Mouse (Mus musculus): ENCODE results near the gene Hdgfl2. TPM values are rescaled to one million over a fixed set of nuclear protein-coding genes. Genes with fewer than 3 reads are reported as not detected.

The Hdgfl2 gene
- polyA plus RNA-seq, 1 experiment from 2014 or later = 144 TPM

DNA sequence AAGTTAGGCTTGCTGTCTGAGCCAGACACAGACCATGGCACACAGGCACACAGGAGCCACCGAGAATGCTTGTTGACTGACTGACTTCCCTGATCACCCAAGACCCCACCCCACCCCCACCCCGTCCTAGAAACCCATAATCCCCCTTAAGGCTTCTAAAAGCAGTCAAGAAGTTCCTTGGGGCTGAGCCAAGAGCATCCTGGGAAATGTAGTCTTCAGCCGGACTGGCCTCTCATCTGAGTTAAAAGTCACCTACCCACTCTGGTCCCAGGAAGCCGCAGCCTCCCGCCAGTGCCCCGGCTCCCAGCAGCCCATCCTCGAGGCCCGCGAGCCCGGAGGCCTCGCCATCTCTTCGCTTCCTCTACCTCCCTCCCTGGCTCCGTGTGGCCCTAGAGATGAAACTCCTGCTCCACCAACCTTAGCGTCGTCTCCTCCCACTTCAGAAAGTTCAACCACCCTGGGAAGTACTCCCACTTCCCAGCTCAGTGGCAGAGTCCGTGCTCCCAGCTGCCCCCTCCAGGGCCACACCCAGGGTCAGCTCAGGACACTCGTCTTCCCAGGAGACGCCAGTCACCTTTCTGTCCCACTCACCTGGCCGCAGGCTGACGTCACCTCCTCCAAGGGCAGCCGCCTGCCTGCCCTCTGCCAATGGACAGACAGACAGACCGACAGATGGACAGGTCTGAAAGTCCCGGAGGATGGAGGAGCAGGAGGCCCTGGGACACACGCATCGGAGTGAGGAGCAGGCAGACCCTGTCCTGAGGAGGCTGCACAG, 58.6 kb downstream of the Hdgfl2 start:
- no peaks in the 10 kb centered on the region for H3K9me3 ChIP-seq
- peak overlapping the region; percentile 77 for H3K4me2 ChIP-seq (replicated peaks)
- peak overlapping the region; percentile 84 for H3K4me3 ChIP-seq
- H3K27me3 ChIP-seq = peaks cover 14% of the 10 kb centered on the region; the same call in 1 of the 2 replicates
- H3K9ac ChIP-seq (replicated peaks) = peak overlapping the region; percentile 35; the same call in 1 of the 2 replicates
- H3K4me1 ChIP-seq = peaks cover 55% of the 10 kb centered on the region
- 18% methylated on average over 25 of the region's 25 CpGs for WGBS
- H3K27ac ChIP-seq (replicated peaks) = no peak overlapping the region
- no peaks in the 10 kb centered on the region for H3K36me3 ChIP-seq
- ATAC-seq (replicated peaks) = no peak

DNA sequence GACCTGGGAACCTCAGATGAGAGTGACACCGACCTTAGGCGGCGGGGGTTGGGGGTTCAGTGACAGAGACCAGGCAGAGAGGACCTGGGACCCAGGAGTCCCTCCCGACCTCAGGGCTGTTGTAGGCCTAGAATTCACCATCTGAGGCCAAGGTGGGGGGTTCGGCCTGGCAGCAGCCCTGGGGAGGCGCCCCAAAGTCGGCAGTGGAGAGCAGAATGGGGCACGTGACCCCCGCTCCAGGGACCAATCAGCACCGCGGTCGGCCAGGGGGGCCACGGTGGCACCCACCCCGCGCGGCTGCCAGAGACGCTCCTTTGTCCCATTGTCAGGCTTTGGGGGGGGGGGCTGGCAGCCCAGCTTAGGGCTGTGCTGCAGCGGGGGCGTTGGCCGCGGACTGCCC, 59.9 kb downstream of the Hdgfl2 start:
- ATAC-seq (replicated peaks) = peak; percentile 47
- Histone ChIP-seq H3K4me3 (peak overlapping the region; percentile 84), H3K36me3 (no peaks in the 10 kb centered on the region), H3K27ac (replicated peaks) (peak overlapping the region; percentile 77; the same call in 1 of the 2 replicates), H3K4me1 (peaks cover 46% of the 10 kb centered on the region), H3K4me2 (replicated peaks) (peak overlapping the region; percentile 77), H3K9me3 (no peaks in the 10 kb centered on the region), H3K27me3 (peaks cover 14% of the 10 kb centered on the region; the same call in 1 of the 2 replicates), H3K9ac (replicated peaks) (peak overlapping the region; percentile 76)
- WGBS = 5% methylated on average over 18 of the region's 21 CpGs

- Histone ChIP-seq H3K4me2 (replicated peaks) (peak within 1 kb of the TSS; percentile 77), H3K9ac (replicated peaks) (peak within 1 kb of the TSS; percentile 76), H3K27ac (replicated peaks) (peak within 1 kb of the TSS; percentile 77), H3K9me3 (no peaks in the 10 kb centered on the region), H3K4me3 (peak within 1 kb of the TSS; percentile 84), H3K36me3 (no peaks in the 10 kb centered on the region), H3K27me3 (peaks cover 14% of the 10 kb centered on the region; the same call in 1 of the 2 replicates), H3K4me1 (peaks cover 39% of the 10 kb centered on the region)
- whole genome bisulfite sequencing = under 1% methylated on average over 79 of the region's 79 CpGs
- ATAC-seq (replicated peaks) = peak; percentile 50
Observed at GRCm38 (mm10) chr17:56139858-56140595, 60.6 kb downstream of the Hdgfl2 start, which contains the start of gene Sema6b. TSS of gene Sema6b (minus strand) at chr17:56140343.

- WGBS = 1% methylated on average over 36 of the region's 47 CpGs
- no peaks in the 10 kb centered on the region for H3K9me3 ChIP-seq
- H3K4me3 ChIP-seq = peak overlapping the region; percentile 51
- peak overlapping the region; percentile 43 for H3K9ac ChIP-seq (replicated peaks)
- H3K27me3 ChIP-seq = peaks cover 18% of the 10 kb centered on the region; the same call in 1 of the 2 replicates
- H3K4me2 ChIP-seq (replicated peaks) = peak overlapping the region; percentile 64
- peaks cover 38% of the 10 kb centered on the region for H3K4me1 ChIP-seq
- peak; percentile 36 for ATAC-seq (replicated peaks)
- H3K36me3 ChIP-seq = no peaks in the 10 kb centered on the region
- 0 out of 2 replicates have a peak overlapping the region, but pooled peaks have one; percentile 2 for H3K27ac ChIP-seq (replicated peaks)
Observed at GRCm38 (mm10) chr17:56141702-56142605, 62.5 kb downstream of the Hdgfl2 start.

DNA sequence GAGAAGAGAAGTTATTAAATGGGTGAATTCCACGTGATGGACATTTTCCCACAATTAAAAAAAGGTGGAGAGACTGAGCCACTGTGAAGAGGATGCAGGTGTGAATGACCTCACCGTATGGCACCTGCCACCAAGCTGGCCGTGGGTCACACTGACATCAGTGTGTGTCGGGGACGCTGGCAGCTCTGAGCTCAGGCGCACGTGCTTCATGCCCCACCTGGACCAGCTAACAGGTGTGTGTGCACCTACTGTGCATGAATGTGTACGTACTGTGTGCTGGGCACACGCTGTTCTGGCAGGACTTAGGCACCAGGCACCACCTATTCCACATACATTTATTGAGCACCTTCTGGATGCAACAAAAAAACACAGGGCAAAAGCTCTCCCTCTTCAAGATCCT, 65.1 kb downstream of the Hdgfl2 start:
- WGBS = 73% methylated on average over 9 of the region's 9 CpGs
- no peak overlapping the region for H3K9ac ChIP-seq (replicated peaks)
- no peak overlapping the region for H3K27ac ChIP-seq (replicated peaks)
- no peak overlapping the region for H3K4me3 ChIP-seq
- H3K4me2 ChIP-seq (replicated peaks) = no peak overlapping the region
- H3K27me3 ChIP-seq = peaks cover 37% of the 10 kb centered on the region
- H3K9me3 ChIP-seq = no peaks in the 10 kb centered on the region
- no peak for ATAC-seq (replicated peaks)
- H3K4me1 ChIP-seq = peaks cover 32% of the 10 kb centered on the region
- no peaks in the 10 kb centered on the region for H3K36me3 ChIP-seq

- Histone ChIP-seq H3K27me3 (peaks cover 45% of the 10 kb centered on the region), H3K9me3 (no peaks in the 10 kb centered on the region), H3K9ac (replicated peaks) (no peak overlapping the region), H3K4me2 (replicated peaks) (no peak overlapping the region), H3K27ac (replicated peaks) (no peak overlapping the region), H3K4me3 (no peak overlapping the region), H3K36me3 (no peaks in the 10 kb centered on the region), H3K4me1 (peaks cover 27% of the 10 kb centered on the region)
- ATAC-seq (replicated peaks) = no peak
- 25% methylated on average over 9 of the region's 9 CpGs for WGBS
Observed at GRCm38 (mm10) chr17:56146131-56146530, 66.7 kb downstream of the Hdgfl2 start.

DNA sequence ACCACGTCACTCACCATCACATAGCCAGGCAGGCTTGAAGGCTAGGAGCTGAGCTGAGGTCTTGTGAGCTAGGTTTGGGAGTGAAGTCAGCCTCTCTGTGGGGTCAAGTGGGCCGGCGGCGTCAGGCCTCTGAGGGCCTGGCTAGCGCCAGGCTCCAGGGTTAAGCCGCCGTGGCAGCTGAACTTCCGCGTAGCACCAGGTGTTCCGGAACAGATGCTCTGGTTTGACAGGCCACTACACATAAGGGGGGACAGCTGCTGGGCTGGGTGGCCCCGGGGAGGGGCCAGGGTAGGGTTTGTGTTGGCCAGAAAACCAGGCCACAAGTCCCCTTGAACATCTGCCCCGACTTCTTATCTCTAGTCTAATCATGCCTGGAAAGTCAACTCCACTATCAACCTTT, 68.0 kb downstream of the Hdgfl2 start:
- Histone ChIP-seq H3K4me1 (peaks cover 14% of the 10 kb centered on the region), H3K9ac (replicated peaks) (no peak overlapping the region), H3K27ac (replicated peaks) (no peak overlapping the region), H3K36me3 (no peaks in the 10 kb centered on the region), H3K9me3 (no peaks in the 10 kb centered on the region), H3K27me3 (peaks cover 39% of the 10 kb centered on the region), H3K4me3 (no peak overlapping the region), H3K4me2 (replicated peaks) (no peak overlapping the region)
- WGBS = 76% methylated on average over 12 of the region's 12 CpGs
- no peak for ATAC-seq (replicated peaks)

- H3K9me3 ChIP-seq = no peaks in the 10 kb centered on the region
- H3K4me3 ChIP-seq = peak overlapping the region; percentile 25
- H3K27ac ChIP-seq (replicated peaks) = no peak overlapping the region
- peaks cover 12% of the 10 kb centered on the region for H3K4me1 ChIP-seq
- WGBS = 19% methylated on average over 9 of the region's 9 CpGs
- no peaks in the 10 kb centered on the region for H3K36me3 ChIP-seq
- peaks cover 37% of the 10 kb centered on the region for H3K27me3 ChIP-seq
- H3K9ac ChIP-seq (replicated peaks) = no peak overlapping the region
- peak overlapping the region; percentile 41 for H3K4me2 ChIP-seq (replicated peaks)
- no peak for ATAC-seq (replicated peaks)
Observed at GRCm38 (mm10) chr17:56148280-56148679, 68.8 kb downstream of the Hdgfl2 start.

DNA sequence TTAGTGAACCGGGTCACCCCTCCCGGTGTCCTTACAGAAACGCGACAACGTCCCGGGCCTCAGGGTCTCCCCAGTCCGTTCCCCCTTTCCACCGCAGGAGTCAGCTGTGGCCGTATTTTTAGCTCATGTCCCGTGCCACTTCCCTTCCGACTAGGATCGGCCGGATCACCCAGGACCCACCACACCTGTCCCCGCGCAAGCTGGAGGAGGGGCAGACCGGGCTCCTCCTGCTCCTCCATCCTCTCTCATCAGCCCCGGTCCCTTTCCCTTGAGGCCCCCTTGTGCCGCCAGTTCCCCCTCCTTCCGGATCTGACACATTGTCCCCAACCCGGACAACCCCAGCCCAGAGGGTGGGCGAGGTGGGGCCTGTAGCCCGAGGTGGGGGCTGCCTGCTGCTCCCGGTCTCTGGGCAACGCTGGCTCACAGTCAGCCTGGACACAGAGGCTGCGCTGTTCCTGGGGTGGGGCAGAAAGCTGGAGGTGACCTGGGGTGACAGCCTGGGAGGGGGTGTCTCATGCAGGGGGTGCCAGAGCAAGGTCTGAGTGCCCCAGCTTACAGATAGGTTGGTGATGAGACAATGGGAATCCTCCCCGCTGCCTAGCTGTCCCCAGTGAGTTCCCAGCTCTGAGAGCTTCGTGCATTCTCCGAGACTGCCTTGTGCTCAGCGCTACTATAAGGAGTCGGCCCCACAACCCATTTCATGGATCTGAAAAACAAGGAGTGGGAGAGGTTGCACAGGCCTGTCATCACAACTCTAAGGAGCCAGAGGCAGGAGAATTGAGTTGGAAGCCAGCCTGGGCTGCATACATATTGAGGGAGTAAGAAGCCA, 69.6 kb downstream of the Hdgfl2 start:
- H3K9me3 ChIP-seq = no peaks in the 10 kb centered on the region
- H3K27me3 ChIP-seq = peaks cover 37% of the 10 kb centered on the region
- no peak overlapping the region for H3K27ac ChIP-seq (replicated peaks)
- no peaks in the 10 kb centered on the region for H3K36me3 ChIP-seq
- WGBS = under 1% methylated on average over 30 of the region's 30 CpGs
- peak overlapping the region; percentile 49 for H3K9ac ChIP-seq (replicated peaks)
- peak overlapping the region; percentile 41 for H3K4me2 ChIP-seq (replicated peaks)
- H3K4me3 ChIP-seq = peak overlapping the region; percentile 25
- H3K4me1 ChIP-seq = peaks cover 17% of the 10 kb centered on the region
- ATAC-seq (replicated peaks) = peak; percentile 29; the same call in 1 of the 2 replicates

DNA sequence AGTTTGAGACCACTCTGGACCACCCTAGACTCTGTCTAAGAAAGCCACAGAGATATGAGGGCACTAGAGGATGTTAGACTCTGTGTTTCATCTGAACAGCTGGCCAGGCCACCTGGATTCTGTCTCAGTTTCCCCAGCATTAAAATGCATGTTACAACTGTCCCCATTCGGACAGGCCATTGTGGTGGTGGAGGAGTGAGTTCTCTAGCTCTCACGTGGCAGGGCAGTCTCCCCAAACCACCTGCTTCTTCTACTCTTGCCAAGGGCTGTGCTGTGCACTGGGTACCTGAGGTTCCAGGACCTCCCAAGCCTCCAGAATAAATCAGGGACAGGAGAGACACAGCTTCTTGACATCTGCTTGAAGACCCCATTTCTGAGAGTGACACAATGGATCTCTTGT, 70.5 kb downstream of the Hdgfl2 start:
- H3K27ac ChIP-seq (replicated peaks) = no peak overlapping the region
- WGBS = 46% methylated on average over 2 of the region's 2 CpGs
- no peak overlapping the region for H3K9ac ChIP-seq (replicated peaks)
- H3K4me2 ChIP-seq (replicated peaks) = no peak overlapping the region
- no peak overlapping the region for H3K4me3 ChIP-seq
- no peaks in the 10 kb centered on the region for H3K9me3 ChIP-seq
- peaks cover 37% of the 10 kb centered on the region for H3K27me3 ChIP-seq
- no peak for ATAC-seq (replicated peaks)
- H3K36me3 ChIP-seq = no peaks in the 10 kb centered on the region
- H3K4me1 ChIP-seq = peaks cover 17% of the 10 kb centered on the region

Measured in forebrain, embryonic 15.5 days (tissue).